Mouse (Mus musculus) C2C12 (cell line): ENCODE measurements around the gene Fbxo31.

Experiments used
- CTCF ChIP-seq: IDR thresholded peaks from one replicate; pipeline ENCODE4 v1.5.1; 2011; ENCODE audit not compliant: control insufficient read depth, insufficient read depth, insufficient read length
- MAX ChIP-seq: IDR thresholded peaks from one replicate; pipeline ENCODE4 v1.6.1; 2011; ENCODE audit warnings: mild to moderate bottlenecking, control low read depth
- MYOG ChIP-seq: IDR thresholded peaks from one replicate; pipeline ENCODE4 v1.6.1; 2011; ENCODE audit not compliant: control insufficient read depth, insufficient read length; ENCODE audit errors: extremely low read depth
- USF1 ChIP-seq: IDR thresholded peaks from one replicate; pipeline ENCODE4 v1.6.1; 2011; ENCODE audit warnings: low read depth, mild to moderate bottlenecking, control low read depth, moderate library complexity

DNA sequence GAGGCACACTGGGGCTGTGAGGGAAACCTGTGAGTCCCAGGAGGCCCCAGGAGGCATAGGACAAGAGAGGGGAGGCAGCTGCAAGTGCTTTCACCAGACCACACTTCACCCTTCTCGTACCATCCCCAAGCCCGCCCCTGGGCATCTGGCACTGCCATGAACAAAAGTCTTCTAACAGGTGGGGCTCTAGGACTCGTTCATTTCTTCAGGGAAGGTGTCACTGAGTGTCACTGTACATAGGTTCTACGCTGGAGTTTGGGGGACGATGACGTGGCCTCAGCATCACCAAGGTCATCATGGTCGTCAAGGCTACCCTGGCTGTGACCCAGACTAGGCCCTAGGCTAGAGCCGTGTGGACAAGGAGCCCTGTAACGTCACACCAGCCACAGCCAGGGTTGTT is 50.9 kb downstream of the Fbxo31 start:
- no peak for TF ChIP-seq CTCF
- TF ChIP-seq MAX = no peak
- TF ChIP-seq MYOG = no peak
- TF ChIP-seq USF1 = no peak
